Mouse (Mus musculus) C2C12 (cell line): ENCODE measurements around the gene Dio3.

ENCODE experiments used
- CTCF ChIP-seq: IDR thresholded peaks from one replicate; pipeline ENCODE4 v1.5.1; 2011; ENCODE audit not compliant: control insufficient read depth, insufficient read depth, insufficient read length
- MAX ChIP-seq: IDR thresholded peaks from one replicate; pipeline ENCODE4 v1.6.1; 2011; ENCODE audit warnings: mild to moderate bottlenecking, control low read depth
- MYOG ChIP-seq: IDR thresholded peaks from one replicate; pipeline ENCODE4 v1.6.1; 2011; ENCODE audit not compliant: control insufficient read depth, insufficient read length; ENCODE audit errors: extremely low read depth

DNA sequence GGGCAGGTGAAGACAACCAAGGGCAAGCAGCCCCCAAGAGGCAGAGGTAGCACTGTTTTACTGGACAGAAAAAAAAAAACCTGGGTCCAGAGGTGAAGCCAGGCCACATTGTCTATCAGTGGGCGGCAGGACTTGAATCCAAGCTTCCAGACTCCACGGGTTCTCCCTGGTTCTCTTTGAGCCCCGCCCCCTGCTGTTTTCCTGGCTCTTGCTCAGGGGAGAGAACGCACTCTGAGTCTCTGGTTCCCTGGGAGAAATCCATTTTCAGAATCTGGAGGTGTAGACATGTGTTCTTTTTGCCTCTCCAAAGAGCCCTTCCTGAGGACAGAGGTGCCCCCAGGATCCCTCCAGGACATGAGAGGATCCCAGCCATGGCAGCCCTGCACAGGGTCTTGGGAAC lies 9.2 kb upstream of the Dio3 start:
- TF ChIP-seq CTCF (no peak), MYOG (no peak), MAX (no peak)
